Mouse (Mus musculus) natural killer cell, adult 2 months (primary cell): ENCODE measurements around the gene Otud3.

ENCODE experiments used
- DNase-seq, 2 experiments: peaks; one replicate each; pipeline ENCODE4 v3.0.0; 2022; ENCODE audit warnings: low spot score in 2 of 2

Otud3 gene

GRCm38 (mm10) chr4:138852961-138853360 is 60.8 kb downstream of the Otud3 start:
- DNase-seq: no peak

- peak; percentile 27 to 52 for DNase-seq
Observed at GRCm38 (mm10) chr4:138851463-138851862, 62.3 kb downstream of the Otud3 start.
